Mouse (Mus musculus) adrenal gland, postnatal 4 days (tissue): ENCODE data around the gene Gcn1l1. TPM values are rescaled to one million over a fixed set of nuclear protein-coding genes. Genes with fewer than 3 reads are reported as not detected.

Experiments used
- DNase-seq, 2 experiments: peaks; one replicate each; pipeline ENCODE4 v3.0.0; 2021 to 2022; ENCODE audit warnings: low spot score in 2 of 2, mixed read lengths in 2 of 2
- total RNA-seq, 2 experiments: library from RNA; stranded (reverse); gene quantifications; 2 replicates each; pipeline ENCODE4 v1.2.3; 2021

Gene Gcn1l1
- total RNA-seq, 2 experiments from 2014 or later: 83.5 to 87.5 TPM

DNA sequence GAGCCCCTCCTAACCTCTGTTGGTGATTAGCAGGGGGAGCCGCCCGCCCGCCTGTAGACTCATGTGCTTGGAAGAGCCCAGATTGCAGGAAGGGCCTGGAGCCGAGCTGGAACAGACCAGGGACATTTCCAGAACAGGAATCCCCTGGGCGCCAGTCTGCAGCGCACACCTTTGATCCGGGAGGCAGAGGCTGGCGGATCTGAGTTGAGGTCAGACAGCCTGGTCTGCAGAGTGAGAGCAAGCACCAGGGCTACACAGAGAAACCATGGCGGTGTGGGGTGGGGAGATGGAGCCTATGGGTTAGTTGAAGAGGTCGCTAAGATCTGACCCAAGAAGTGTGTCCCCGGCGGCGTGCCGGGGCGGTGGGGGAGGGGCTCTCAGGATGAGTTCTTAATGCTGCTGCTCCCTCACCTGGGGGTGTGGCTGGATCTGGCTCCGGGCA lies 30.7 kb upstream of the Gcn1l1 start:
- DNase-seq: no peak

DNA sequence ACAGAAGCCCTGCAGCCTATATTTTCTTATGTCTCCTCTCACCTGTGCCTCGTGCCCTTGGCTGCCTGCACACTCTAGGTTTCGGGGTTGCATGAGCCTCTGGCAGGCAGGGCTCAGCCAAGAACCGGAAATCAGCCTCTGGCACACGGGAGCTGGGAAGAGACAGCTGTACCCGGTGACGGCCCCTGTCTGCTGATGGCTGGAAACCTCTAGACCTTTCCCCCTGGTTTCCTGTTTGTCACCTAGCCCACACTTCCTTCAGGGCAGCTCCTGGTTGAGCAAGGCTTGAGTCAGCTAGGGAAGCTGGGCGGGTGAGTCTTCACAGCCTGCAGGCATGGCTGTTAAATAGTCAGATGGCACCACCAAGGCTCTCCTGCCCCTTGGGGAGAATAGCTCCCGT lies 30.2 kb upstream of the Gcn1l1 start:
- no peak for DNase-seq

DNA sequence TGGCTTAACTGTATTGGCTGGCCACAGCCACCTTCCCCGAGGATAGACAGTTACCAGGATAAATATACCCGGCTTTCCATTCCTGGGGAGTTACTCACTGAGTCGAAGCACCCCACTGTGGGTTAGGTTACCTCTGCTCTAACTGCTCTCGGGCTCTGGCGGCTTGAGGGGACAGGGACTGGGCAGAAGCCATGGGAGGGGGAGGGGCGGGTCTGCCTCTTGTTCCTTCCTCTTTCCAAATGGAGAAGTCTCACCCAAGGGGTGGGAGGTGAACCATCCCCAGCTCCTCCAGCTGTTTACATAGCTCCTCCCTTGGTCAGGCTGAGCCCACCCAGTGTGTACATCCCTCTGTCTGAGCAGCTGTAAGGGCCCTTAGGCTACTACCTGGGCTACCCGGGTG lies 29.4 kb upstream of the Gcn1l1 start:
- no peak for DNase-seq

- DNase-seq: no peak
Observed at GRCm38 (mm10) chr5:115538017-115538692, 26.9 kb upstream of the Gcn1l1 start.

GRCm38 (mm10) chr5:115538693-115539043 lies 26.4 kb upstream of the Gcn1l1 start:
- DNase-seq: peak; percentile 84 to 86

GRCm38 (mm10) chr5:115542635-115543384 lies 22.2 kb upstream of the Gcn1l1 start:
- no peak for DNase-seq

- peak in 1 of 2 experiments; percentile 44 for DNase-seq
Observed at GRCm38 (mm10) chr5:115543509-115544253, 21.4 kb upstream of the Gcn1l1 start.

- no peak for DNase-seq
Observed at GRCm38 (mm10) chr5:115544655-115545185, 20.3 kb upstream of the Gcn1l1 start.

- no peak for DNase-seq
Observed at GRCm38 (mm10) chr5:115545636-115546035, 19.4 kb upstream of the Gcn1l1 start.

GRCm38 (mm10) chr5:115546536-115546935 lies 18.5 kb upstream of the Gcn1l1 start:
- no peak for DNase-seq

- DNase-seq: no peak
Observed at GRCm38 (mm10) chr5:115547014-115547413, 18.0 kb upstream of the Gcn1l1 start.

GRCm38 (mm10) chr5:115547421-115547820 lies 17.6 kb upstream of the Gcn1l1 start:
- no peak for DNase-seq

GRCm38 (mm10) chr5:115548501-115549285 lies 16.4 kb upstream of the Gcn1l1 start:
- no peak for DNase-seq

- DNase-seq: no peak
Observed at GRCm38 (mm10) chr5:115550482-115551005, 14.5 kb upstream of the Gcn1l1 start.

GRCm38 (mm10) chr5:115551386-115551785 lies 13.7 kb upstream of the Gcn1l1 start:
- DNase-seq: no peak

DNA sequence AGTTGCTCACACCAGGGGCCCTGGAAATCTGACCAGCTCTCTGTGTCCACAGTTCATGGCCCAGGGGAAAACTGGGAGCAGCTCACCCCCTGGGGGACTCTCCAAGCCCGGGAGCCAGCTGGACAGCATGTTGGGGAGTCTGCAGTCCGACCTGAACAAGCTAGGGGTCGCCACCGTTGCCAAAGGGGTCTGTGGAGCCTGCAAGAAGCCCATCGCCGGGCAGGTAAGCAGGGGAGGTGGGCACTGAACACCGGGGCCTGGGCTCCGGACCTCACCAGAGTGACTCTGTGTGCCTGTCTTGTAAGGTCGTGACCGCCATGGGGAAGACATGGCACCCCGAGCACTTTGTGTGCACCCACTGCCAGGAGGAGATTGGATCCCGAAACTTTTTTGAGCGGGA lies 13.3 kb upstream of the Gcn1l1 start:
- DNase-seq: no peak

- DNase-seq: no peak
Observed at GRCm38 (mm10) chr5:115553801-115554420, 11.1 kb upstream of the Gcn1l1 start.

DNA sequence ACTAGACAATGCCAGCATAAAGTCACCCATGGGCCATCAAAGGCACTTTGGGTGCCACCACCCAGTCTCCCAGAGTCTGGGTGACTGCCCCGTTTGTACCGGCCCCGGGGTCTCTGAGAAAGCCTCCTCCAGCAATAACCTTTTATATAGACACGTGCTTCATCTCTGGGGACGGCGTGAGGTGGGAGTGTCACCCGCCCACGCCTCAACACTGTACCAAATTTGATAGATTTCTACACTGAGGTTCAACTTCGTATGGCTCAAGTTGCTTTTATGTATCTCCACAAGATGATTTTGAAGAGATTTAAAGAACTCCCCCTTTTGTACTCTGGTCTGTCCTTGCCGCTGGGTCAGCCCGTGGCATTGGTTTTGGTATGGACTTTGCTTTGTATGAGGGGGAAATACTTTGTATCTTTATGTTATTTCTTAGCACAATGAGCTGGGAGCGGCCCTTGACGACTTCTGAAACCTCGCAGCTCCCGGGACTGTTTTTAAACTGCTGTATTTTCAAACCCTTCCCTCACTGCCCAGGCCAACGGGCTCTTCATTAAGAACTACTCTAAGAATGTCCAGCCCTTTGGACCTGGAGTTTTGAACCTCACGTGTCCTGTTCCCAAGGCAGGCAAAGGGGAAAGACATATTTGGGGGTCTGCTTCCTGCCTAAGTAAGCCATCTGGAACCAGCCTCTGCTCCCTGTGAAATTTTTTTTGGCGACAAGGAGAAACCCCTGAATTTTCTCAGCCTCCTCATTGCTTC lies 10.3 kb upstream of the Gcn1l1 start:
- DNase-seq: no peak

- no peak for DNase-seq
Observed at GRCm38 (mm10) chr5:115556217-115556616, 8.8 kb upstream of the Gcn1l1 start.
